Mouse (Mus musculus): ENCODE measurements around the gene Ctsh.

DNA sequence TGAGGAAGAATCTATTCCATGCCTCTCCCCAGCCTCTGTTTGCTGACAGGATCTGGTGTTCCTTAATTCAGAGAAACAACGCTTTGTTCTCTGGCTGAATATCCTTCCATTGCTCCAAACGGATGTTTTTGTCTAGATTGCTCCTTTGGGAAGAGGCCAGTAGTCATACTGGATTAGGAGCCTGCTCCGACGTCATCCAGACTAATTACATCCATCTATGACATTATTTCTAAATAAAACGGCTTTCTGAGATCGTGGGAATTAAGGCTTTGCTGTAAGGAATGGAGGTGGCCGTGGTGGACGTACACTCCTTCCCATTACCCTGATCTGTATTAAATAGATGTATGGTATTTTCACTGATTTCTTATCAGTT, 70.9 kb downstream of the Ctsh start:
- TF ChIP-seq GATA1 (IDR thresholded peaks at IDR 0.05; ENCODE audit: borderline replicate concordance, low read length) (no peak), FLI1 (IDR thresholded peaks at IDR 0.05; ENCODE audit: low read length) (no peak)
